Mouse (Mus musculus) E14TG2a.4 (cell line): ENCODE results near the gene Acot8.

ENCODE experiments used
- CTCF ChIP-seq: conservative IDR thresholded peaks from 2 replicates; pipeline ENCODE4 v1.5.1; 2014; ENCODE audit warnings: low read length
- POU5F1 ChIP-seq: IDR thresholded peaks from 2 replicates; pipeline ENCODE4 v1.6.1; 2014; ENCODE audit warnings: low read length, borderline replicate concordance

GRCm38 (mm10) chr2:164803201-164803920, 1.3 kb downstream of the Acot8 start:
- TF ChIP-seq CTCF, result no peak
- no peak for TF ChIP-seq POU5F1
